Mouse (Mus musculus): Measurements from ENCODE around the gene Stox2.

Gene Stox2

GRCm38 (mm10) chr8:47193321-47193996 is 252.7 kb downstream of the Stox2 start:
- no peak for DNase-seq (ENCODE audit: extremely low read depth, insufficient read length, low spot score)

DNA sequence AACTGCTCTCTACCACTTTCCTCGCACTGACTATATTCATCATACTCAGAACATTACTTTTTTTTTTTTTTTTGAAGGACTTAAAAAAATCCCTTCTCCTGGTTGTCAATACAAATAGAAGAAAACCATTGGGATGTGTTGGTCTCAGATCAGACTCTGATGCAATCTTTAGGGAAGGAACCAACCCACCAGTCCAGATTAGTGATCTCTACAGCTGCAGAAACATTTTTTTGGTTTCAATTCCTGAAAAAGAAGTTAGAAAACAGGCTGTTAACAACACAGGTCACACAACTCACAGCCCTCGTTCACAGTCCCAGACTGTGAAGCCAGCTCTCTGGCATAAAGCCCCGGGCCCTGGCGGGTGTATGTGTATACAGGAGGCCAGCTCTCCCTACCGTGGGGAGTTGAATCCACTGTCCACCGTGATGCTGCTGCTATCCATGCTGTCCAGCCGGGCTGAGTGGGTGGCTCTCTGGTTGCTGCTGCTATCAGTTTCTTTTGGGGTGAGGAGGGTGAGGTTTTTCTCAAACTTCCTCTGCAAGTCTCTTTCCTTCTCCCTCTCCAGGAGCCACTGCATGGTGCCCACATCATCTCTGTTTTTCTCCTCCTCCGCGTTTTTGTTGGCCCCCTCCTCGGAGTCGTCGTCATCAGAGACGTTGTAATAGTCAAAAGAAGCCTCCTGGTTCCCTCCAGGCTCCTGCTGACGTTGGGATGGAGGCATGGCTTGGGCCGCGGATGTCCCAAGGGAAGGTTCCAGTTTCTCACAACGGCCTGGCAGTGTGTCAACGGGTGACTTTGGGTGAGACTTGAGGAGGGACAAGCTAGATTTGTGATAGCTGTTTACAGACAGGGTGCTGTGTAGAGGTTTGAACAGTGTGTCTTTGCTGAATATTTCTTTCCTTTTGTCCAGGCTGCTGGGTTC is 254.5 kb downstream of the Stox2 start:
- DNase-seq (ENCODE audit: extremely low read depth, insufficient read length, low spot score): no peak

- no peak for DNase-seq (ENCODE audit: extremely low read depth, insufficient read length, low spot score)
These were observed 260.8 kb downstream of the Stox2 start for GRCm38 (mm10) chr8:47185396-47185795.

- no peak for DNase-seq (ENCODE audit: extremely low read depth, insufficient read length, low spot score)
These were observed 263.2 kb downstream of the Stox2 start for GRCm38 (mm10) chr8:47182771-47183558.

DNA sequence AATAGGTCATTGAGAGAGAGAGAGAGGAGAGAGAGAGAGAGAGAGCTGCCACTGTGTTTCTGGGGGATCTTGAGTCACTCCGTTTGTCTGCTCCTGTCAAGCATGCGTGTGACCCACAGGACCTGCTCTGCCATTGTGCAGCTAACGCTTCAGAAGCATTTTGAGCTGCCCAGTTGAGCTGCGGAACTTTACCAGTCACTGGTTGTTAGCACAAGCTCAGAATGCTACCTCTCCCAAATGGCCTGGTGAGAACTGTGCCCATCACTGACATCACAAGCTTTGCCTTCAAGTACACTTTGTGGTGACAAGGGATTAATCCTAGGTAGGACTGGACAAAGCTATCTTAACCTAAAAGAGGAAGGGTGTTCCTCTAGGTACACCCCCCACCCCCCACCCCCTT is 263.9 kb downstream of the Stox2 start:
- no peak for DNase-seq (ENCODE audit: extremely low read depth, insufficient read length, low spot score)

DNA sequence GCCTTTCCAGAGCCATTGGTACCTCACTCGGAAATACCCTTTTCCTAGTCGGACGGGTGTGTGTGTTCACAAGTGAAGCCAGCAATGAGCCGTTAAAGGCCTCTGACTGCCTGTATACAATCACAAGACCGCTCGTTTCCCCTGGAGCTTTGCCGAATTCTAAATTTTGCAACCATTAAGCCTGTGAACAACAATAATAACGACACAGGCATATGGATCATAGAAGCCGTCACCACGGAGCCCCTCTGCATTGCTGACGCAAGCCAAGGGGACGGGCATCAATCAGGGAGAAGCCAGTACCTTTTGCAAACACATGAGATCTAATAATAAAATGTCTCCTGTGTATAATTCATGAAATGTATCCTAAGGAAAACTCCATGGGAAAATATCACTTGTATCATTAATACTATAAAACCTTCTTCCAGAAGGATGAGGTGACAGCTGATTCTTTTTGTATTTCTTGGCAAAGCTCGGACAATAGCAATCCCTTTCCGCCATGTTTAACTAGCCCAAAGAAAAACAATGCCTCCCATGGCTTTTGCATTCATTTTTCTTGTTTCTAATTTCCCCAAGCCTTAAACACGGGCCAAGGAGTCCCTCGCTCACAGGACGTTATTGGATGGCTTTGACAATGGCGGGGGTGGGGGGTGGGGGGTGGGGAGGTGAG is 265.0 kb downstream of the Stox2 start:
- no peak for DNase-seq (ENCODE audit: extremely low read depth, insufficient read length, low spot score)

GRCm38 (mm10) chr8:47180181-47180580 is 266.0 kb downstream of the Stox2 start:
- DNase-seq (ENCODE audit: extremely low read depth, insufficient read length, low spot score): no peak

- DNase-seq (ENCODE audit: extremely low read depth, insufficient read length, low spot score): no peak
These were observed 267.4 kb downstream of the Stox2 start for GRCm38 (mm10) chr8:47178785-47179184.

GRCm38 (mm10) chr8:47173823-47174222 is 272.3 kb downstream of the Stox2 start:
- no peak for DNase-seq (ENCODE audit: extremely low read depth, insufficient read length, low spot score)

DNA sequence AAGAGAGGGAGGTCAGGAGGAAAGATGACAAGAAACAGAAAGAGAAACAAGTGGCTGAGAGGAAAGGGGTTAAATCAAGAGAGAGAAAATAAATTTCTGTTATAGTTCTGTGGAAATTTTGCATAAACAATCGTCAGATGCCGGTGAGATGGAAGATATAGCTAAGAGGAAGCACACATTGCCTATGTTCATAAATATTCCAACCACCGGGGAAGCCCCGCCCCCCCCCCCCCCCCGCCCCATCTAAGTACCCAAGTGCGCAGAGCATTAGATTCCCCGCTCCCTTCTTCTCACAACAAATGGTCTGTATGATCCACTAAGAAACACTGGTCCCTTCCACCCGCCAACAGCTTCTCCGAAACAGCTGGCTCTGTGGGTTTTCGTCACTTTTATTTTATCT is 273.3 kb downstream of the Stox2 start:
- no peak for DNase-seq (ENCODE audit: extremely low read depth, insufficient read length, low spot score)

- no peak for DNase-seq (ENCODE audit: extremely low read depth, insufficient read length, low spot score)
These were observed 285.5 kb downstream of the Stox2 start for GRCm38 (mm10) chr8:47160688-47161087.

DNA sequence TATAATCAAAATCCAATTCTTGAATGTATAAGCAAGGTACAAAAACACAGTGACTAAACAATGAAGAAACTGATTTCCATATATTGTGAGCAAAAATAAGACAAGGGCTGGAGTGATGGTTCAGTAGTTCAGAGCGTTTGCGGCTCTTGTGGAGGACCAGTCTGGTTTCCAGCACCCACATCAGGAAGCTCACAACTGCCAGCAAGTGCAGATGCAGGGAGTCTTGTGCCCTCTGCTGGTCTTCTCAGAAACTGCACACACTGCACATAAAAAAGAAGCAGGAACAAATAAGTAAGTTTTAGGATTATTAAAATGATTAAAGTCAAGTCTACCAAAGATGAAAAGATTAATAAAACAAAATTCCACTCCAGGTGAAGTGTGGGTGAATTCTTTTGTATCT is 291.6 kb downstream of the Stox2 start:
- DNase-seq (ENCODE audit: extremely low read depth, insufficient read length, low spot score): no peak

GRCm38 (mm10) chr8:47145258-47145657 is 300.9 kb downstream of the Stox2 start:
- no peak for DNase-seq (ENCODE audit: extremely low read depth, insufficient read length, low spot score)

- DNase-seq (ENCODE audit: extremely low read depth, insufficient read length, low spot score): no peak
These were observed 310.1 kb downstream of the Stox2 start for GRCm38 (mm10) chr8:47136047-47136446.

DNA sequence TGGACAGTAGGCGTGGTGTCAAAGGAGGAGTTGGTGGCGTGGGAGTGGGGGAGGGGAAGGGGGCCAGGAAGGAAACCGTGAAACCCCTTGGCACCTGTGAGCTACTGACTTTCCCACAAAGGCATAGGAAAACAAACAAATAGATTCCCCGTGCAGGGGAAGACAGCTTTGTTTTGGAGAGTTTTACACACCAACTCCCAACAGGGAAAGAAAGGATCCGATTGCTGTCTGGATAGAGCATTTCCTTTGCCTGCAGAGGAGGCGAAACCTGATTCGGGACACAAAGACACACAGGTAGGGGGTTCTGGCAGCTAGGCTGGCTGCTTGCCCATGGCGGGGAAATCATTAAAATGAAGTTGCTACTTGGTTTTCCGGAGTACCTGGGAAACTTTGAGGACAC is 310.6 kb downstream of the Stox2 start:
- DNase-seq (ENCODE audit: extremely low read depth, insufficient read length, low spot score): no peak

- no peak for DNase-seq (ENCODE audit: extremely low read depth, insufficient read length, low spot score)
These were observed 311.4 kb downstream of the Stox2 start for GRCm38 (mm10) chr8:47134736-47135135.

- DNase-seq (ENCODE audit: extremely low read depth, insufficient read length, low spot score): no peak
These were observed 312.8 kb downstream of the Stox2 start for GRCm38 (mm10) chr8:47133381-47133780.

Measured in 3134 (cell line).